Mouse (Mus musculus): ENCODE measurements around the gene Lrmda. TPM values are rescaled to one million over a fixed set of nuclear protein-coding genes. Genes with fewer than 3 reads are reported as not detected.
"Not testable (repeated sequence)": the region's sequence is repeated elsewhere in the genome, so short reads cannot be mapped to it uniquely, and the experiment has no call there.

Lrmda gene
- total RNA-seq, 2 experiments from 2014 or later = 2.3 to 3.1 TPM

DNA sequence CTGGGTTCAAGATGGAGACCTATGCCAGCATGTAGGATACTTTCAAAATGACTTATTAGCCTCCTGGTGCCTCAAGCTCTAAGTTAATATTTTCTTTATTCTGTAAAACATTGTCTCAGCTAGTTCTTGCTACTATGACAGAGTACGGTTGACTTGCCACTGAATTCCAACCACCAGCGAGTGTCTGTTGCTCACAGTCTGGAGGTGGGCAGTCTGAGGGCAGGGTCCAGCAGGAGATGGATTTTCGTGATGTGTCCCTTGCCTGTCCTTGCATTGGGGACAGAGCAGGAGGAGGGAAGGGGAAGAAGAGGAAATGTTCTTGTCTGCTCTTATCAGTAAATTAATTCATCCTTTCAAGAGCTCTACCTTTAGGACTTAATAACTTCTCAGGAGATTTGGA is 559.5 kb downstream of the Lrmda start:
- no peak for DNase-seq (ENCODE audit: low spot score)

DNA sequence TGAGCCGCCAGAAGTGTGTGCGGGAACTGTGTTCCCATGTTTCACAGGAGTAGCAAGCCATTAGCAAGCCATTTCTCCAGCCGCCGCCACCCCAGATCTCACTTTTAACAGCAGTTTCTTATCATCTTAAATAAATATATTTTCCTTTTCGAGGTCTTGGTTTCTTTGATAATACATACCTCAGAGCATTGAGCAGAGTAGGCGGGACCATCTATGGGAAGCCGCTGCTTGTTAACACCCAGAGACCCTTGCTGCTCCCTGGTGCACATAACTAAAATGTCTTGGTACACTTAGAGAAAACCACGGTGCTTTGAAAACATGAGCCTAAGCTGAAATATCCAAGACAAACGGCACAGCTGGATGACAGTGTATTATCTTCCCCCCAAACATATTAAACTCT is 562.6 kb downstream of the Lrmda start:
- DNase-seq (ENCODE audit: low spot score) = no peak

DNA sequence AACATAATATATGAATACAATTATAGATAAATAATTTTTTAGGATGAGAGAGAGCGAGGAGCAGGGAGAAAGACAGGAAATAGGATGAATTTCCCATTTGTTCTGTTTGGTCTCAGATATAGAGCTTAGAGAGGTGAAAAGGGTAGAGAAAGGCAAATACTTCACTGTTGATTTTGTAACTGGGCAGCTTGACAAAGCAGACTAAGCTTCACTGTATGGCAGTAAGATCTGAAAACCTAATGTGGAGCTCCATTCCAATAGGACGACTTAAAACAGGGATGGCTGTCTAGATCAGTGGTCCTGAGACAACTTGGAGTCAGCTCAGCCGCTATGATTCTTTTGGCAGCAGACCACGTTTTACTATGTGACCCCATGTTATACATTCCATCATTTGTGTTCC is 566.8 kb downstream of the Lrmda start:
- DNase-seq (ENCODE audit: low spot score) = no peak

DNA sequence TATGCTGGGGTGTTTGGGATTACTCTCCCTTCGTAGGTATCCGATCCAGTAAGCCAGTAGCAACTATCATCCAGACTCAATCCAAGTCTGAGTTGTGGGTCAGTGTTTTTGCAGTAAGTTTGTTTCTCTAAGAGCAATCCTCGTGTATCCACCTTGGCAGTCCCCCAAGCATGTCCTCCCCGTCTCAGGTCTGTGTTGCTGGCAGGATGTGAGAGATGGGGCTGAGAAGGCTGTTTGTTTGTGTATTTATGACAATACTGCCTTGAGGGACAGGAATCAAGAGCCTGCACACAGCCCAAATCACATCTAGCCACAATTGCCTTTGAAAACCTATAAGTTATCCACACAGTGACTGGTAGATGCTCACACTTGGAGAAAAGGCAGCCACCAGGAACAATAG is 567.3 kb downstream of the Lrmda start:
- no peak for DNase-seq (ENCODE audit: low spot score)

DNA sequence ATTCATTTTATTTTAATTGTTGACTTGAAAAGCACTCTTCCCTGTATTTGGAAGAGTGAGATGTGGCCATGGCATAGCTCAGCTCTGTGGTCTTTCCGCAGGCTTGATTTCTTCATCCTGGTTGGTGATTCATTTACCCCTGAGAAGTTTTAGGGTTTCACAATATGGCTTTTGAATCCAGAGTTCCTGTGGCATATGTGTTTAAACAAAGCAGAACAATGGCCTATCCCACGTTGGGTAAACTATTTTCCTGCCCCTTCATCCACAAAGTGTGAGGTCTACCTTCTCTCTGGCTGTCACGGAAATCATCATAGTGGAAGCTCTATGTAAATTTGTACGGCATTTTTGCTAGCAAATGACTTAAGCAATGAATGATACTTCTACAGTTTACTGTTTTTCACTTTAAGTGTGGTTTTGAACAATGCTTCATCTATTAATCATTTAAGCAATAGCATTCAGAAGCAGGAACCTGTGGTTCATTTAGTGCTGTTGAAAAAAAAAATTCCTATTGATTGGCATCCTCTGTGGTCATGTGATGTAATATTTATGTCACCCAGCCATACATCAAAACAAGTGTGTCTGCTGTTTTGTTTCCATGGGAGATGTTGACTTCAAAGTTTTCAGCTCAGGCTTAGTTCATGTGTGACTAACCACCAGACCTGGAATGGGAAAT is 567.9 kb downstream of the Lrmda start:
- no peak for DNase-seq (ENCODE audit: low spot score)

DNA sequence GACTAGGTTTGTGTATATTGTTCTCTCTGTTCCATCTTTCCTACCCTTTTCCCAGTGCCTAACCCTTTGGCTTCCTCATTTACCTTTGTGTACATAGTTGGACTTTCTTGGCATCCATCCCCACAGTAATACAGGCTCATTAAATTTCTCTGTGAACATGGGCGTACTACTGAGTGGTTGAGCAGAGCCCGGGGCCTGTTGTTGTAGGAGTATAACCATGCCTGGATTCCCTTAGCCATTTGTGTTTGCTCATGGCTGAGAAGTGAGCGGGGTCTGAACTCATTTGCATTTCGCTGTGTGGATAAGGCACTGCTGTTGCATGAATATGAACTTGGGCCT is 568.4 kb downstream of the Lrmda start:
- DNase-seq (ENCODE audit: low spot score) = no peak

DNA sequence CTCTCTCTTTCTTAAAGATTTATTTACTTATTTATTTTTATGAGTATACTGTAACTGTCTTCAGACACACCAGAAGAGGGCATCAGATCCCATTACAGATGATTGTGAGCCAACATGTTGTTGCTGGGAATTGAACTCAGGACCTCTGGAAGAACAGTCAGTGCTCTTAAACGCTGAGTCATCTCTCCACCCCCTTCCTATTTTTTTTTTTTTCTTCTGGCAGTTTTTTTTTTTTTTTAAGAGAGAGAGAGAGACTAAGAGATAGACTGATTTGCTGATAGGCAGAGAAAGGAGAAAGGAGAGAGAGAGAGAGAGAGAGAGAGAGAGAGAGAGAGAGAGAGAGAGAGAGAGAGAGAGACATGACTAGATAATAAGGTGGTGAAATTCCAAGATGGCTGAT is 568.9 kb downstream of the Lrmda start:
- not testable (repeated sequence) for DNase-seq (ENCODE audit: low spot score)

DNA sequence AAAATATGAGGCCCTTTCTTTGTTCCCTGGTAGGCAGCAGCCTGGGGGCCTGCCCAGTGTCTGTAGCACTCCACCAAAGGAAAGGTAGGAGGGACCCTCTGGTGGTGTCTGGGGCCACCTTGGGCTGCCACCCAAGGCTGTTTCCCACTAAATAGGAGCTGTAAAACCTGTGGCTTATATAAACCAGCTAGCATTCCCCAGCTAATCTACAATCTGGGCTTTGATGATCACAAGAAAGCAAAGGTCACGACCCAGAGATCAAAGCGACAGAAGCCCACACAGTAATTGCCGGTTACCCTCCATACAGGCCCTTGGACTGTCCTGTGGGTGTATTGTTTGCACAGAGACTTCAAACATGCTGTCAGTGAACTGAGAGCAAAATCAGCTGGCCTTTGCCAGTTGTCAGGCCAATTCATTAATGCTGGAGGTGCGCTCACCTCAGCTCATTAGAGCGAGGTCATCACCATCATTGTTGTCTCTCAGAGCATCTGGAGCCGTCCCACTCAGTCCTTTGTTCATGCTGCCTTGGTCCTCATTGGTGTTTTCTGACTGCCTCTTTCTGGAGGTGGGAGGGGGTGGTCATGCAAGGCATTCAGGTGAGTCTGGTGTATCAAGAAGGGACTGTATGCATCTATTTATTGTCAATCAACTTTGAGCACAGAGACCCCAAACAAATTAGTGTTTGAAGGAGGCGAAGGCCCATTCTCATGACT is 570.1 kb downstream of the Lrmda start:
- no peak for DNase-seq (ENCODE audit: low spot score)

DNA sequence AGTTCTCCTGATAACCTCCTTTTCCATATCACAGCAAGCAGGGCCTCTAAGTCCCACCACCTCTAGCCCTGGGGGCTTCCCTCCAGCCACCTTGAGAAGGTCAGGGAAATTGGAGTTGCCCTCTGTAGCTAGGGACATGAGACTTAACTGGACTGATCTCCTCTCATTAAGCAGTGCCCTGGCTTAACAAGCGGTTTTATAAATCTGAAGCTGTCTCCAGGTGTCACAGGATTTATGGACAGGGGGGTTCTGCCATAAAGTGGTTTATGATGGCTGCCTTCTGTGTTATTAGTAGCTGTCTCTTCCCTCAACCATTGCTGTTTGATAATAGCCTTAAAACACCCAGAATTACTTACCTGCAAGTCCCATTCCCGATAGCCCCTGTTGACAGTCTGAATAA is 571.7 kb downstream of the Lrmda start:
- DNase-seq (ENCODE audit: low spot score) = no peak

DNA sequence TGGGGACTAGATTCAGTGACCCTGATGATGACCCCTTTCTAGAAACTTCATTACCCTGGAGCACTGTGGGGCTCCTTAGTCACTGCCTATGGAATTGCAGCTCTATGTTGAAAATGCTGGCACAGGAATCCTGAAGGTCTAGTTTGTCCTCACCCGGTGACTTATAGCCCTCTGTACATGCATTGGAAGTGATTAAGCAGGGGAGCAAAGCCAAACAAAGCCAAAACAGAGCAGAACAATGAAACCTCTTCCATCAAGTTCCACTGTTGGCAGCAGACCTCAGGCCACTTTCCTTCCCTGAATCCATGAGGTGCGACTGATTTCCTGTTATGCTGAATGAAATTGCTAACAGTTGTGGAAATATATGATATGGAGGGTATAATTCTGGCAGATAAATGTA is 578.0 kb downstream of the Lrmda start:
- DNase-seq (ENCODE audit: low spot score) = no peak

DNA sequence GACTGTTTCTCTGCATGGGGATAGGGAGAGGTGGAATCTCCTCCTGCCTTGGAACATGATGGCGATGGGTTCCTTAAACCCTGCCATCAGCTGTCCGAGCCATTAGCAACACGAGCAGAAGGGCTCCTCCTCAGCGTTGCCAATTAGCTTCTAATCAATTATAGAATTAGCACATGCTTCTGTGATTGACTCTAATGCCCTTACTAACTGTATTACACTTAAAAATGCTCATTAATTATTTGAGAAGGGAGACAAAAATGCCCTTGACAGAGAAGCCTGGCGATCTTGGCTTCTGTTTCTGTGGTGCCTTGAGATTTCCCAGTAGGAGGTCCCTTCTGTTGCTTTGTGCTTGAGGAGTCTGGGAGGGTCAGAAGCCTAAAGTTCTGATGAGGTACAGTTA is 579.1 kb downstream of the Lrmda start:
- DNase-seq (ENCODE audit: low spot score) = no peak

DNA sequence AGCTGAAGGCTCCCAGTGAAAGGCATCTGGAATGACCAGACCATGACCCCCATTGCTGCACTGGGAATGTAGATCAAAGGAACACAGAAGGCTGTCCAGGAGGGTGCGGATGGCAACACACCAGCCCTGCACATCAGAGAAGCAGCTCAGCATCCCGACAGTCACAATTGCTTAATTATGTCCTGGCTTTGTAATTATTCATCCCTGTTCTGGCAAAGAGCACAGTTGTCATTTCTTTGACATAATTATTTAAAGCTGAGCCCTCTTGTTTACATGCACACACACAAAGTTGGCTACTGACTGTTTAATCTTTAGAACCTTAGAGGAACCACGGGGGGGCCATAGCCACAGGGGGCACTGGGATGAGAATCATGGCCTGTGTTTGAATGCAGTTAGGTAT is 580.7 kb downstream of the Lrmda start:
- no peak for DNase-seq (ENCODE audit: low spot score)

DNA sequence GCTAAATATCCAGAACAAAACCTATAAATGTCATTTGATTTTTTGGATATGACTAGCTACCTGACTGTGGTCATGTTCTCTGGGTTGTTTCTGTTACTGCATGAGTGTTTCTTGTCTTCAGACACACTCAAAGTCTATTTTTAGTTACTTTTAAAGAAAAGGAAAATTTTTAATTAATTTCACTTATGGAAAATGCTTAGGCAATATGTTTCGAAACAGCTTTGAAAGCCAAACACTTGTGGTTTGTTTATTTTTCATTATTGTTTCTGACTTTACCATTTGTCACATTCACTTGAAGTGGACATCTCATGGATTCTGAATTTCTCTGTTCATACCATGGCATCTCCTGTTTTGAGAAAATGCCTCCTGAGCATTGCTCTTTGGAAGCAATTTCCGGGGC is 582.8 kb downstream of the Lrmda start:
- no peak for DNase-seq (ENCODE audit: low spot score)

DNA sequence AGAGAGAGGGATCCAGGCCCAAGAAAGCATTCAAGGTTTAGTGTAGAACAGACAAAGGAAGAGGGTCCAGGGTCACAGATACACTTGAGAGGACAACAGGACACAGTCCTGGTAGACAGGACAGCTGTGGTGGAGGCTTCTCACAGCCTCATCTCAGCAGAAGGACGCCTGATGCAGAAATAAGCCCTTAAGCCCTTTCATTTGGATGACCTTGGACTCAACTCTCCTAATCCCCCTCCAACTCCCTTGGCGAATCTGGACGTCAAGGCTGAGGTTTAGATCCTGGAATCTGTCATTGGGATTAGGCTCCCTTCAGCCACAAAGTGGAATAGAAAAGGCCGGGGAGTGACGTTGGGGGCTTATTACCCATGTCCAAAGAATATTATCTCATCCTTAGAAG is 589.1 kb downstream of the Lrmda start:
- DNase-seq (ENCODE audit: low spot score) = no peak

DNA sequence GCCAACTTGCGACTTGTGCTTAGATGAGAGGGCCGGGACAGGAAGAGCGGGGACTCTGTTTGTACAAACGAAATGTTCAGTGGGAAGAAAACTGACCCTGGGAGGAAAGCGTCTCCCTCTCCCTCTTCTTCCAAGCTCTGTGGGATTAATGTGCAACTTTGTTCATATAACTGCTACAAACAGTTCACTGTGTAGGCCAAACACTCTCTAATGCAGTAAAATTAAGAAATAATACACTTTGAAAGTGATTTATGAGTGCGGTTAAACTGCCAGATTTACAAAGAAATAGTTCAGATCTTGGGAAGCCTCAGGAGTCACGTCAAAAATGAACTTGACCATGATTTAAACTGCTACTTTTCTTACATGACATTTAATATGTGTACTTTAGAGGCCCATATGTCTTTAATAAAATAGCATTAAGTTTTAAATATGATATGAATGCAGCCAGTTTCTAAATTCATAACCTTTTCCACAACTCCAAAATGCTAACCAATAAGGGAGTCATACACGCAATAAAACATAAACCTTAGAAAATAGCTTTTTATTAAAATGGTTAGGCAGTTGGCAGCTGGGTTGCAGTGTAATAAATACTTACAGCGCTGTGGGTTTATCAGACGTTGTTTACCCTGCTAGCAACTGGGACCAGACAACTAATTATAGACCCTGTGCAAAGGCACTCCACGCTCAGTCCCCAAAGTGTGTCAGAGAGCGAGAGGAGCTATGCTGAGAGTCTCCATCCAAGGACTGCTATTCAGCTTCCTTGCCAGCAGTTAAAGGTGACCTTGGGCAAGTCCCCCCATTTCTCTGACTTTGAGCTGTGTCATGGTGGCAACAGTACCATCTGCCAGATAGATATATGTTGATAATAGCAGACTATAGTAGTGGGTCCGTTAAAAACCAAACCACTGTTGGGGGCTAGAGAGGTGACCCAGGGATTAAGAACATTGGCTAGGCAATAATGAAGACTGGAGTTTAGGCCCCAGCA is 590.0 kb downstream of the Lrmda start:
- DNase-seq (ENCODE audit: low spot score) = peak; percentile 20

DNA sequence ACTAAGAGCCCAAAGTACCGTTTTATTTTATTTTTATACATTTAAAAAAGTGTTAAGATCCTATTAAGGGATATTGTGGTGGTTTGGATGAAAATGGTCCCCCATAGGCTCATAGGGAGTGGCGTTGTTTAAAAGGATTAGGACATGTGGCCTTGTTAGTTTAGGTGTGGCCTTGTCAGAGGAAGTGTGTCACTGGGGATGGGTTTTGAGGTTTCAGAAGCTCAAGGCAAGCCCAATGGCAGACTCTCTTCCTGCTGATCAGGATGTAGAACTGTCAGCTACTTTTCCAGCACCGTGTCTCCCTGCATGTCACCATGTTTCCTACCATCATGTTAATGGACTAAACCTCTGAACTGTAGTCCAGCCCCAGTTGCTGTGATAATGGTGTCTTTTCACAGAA is 591.5 kb downstream of the Lrmda start:
- no peak for DNase-seq (ENCODE audit: low spot score)

DNA sequence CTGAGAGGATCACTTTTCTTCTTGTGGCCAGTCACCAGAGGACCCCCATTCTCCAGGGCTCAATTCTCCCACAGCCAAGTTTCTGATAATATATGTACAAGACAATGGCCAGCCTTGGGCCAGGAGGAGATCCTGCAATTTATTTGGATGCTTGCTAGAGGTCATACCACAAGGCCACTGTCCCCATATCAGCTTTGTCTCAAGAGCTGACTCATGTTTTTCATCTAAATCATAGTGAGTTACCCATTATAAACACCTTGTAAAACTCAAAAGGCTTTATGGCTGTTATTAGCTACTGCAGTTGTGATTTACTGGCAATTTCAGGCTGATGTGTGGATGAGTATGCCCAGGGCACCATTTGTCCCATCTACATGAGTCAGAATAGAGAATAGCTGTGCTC is 600.7 kb downstream of the Lrmda start:
- no peak for DNase-seq (ENCODE audit: low spot score)

DNA sequence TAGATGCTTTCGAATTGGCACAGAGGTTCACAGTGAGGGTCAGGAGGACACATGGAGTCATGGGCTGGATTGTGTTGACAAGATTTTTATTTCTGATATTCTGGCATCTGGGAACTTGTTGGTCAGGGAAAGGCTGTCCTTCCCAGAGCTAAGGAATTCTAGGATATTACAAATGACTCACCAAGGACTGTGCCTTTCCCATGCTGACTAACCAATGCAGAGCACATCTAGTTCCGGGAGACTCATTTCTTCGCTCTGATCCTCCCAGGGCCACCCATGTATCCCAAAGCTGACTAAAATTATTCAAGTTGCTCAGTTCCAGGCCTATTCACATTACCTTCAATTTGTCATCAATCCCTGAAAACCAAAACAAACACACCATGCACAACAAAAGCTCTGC is 602.4 kb downstream of the Lrmda start:
- DNase-seq (ENCODE audit: low spot score) = no peak

DNA sequence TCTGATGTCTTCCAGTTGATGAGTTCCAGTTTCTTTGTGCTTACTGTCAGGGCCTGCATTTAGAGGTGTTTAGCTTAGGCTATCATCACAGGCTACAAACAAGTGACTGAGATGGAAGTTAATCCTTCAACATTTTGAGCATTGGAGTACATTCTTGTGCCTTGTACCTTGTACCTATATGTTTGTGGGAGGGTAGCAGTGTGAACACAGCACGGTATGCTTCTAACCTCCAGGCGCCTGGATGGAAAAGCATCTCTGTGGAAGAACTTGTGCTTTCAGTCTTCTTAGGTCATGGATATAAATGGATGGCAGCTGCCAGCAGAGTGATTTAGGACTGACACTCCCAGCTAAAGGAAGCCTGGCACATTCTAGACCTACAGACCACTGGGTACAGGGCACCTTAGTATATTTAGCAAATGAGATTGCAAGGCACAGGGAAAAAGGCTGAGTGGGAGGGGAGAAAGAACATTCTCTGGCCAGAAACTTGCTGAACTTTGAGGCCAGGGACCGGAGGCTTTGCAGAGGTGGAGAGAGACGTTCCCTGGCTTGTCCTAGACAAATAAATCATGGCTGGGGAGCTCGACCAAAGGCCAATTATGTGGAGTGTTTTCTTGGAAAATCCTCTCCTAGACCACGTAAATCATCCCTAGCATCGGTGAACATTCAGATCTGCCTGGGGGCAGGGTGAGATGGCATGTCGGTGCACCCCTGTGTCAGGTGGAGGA is 607.8 kb downstream of the Lrmda start:
- peak; percentile 81 for DNase-seq (ENCODE audit: low spot score)

DNA sequence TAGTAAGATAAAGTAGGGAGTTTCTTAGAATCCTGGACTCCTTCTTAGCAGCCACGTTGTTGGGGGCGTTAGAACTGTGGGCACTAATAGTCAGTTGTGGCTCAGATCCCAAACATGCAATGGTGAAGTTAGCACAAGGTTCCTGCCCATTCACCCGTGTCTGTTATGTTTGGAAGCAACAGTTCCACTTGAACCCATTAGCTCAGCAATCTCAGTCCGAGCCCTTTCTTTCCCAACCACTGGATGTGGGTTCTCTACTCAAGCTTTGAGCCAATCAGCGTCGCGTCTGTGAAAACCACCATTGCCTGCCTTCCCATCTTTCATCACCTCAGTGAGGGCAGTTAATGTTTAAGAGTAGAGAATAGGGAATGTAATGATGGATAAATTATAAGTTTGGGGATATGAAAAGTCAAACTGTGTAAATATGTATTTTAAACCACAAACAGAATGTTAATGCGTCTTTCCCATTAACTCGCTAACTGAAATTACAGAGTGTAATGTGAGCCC is 610.9 kb downstream of the Lrmda start:
- no peak for DNase-seq (ENCODE audit: low spot score)

DNA sequence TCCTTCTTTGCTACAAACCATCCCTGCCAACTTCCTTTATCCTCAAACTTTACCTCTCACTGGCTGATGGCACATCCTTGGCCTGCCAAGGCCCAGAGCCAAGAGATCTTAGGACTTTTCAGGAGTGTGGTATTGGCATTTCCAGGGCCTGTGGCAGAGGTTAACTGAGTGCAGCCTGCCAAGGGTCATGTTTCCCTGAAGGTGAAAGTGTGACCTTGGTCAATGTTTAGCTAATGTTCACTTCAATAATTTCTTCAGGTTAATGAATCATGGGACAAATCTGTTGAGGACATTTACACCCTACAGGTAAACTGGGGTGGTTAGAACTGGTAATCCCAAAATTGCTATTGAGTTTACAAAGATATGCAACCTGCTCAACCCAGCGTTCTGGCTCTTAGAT is 614.1 kb downstream of the Lrmda start:
- DNase-seq (ENCODE audit: low spot score) = no peak

DNA sequence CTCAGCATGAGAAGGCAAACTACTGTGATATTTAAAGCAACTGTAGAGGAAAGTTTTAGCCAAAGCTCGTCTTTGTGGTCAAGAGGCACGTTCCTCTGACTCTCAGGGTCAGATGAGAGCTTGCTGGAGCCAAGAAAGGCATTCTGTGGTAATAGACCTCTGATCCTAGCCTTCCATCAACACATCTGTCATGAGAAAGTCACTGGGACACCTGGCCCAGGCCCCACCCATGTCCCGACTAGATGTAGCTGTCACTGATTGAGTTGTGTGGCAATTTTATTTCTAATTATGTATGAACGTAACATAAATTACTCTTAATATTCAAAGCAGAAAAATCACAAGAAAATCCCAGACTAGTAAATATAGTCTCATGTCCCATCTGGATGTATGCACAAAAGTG is 624.0 kb downstream of the Lrmda start:
- no peak for DNase-seq (ENCODE audit: low spot score)

Data from gastrocnemius, adult 18-20 months (tissue).